8 mouse cellular contexts compared by ENCODE assay signal in the genomic region with DNA sequence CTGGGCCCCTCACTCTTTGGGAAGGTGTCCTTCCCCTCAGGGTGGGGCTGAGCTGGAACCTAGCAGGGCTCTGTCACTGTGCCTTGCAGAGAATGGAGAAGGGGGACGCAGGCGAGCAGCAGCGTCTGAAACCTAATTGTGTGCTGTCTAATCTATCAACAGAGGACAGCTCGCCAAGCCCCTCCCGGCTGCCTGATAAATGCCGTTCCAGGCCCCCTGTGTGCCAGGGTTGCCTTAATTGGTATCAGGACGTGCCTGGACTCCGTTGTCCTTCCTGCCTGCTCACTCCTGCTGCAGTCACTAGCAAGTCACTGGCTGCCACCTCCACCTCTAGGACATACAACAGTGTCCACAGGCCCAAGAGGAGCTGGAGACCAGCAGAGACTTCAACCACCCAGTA.
DNase-seq lines count a peak whose midpoint lies in the region; ATAC-seq lines count a peak whose summit lies in the region.
"Had no signal": no experiment of that assay in that cellular context is flagged by ENCODE, and none has a peak within 500 bp of the region (broad histone marks: within the 10 kb centered on the region; RNA-seq: fewer than 3 reads in every experiment).

No protein-coding gene starts in this region.

- peak overlapping the region; percentile 44 for H3K9ac ChIP-seq in heart, embryonic 12.5 days

- DNase-seq in MN1 (ENCODE audit: low spot score), result peak; percentile 34
- DNase-seq in embryo, embryonic 11 days, result peak; percentile 62
- DNase-seq in layer of hippocampus, postnatal 36 days, result no peak
- DNase-seq in gastrocnemius, adult 18-20 months (ENCODE audit: low spot score), result no peak
- DNase-seq: gastrocnemius, postnatal 10 days had no signal

- H3K4me3 ChIP-seq in heart, embryonic 12.5 days, result no peak overlapping the region

- peaks cover 43% of the 10 kb centered on the region for H3K4me1 ChIP-seq in heart, embryonic 12.5 days (replicated peaks)

- H3K9me3 ChIP-seq in heart, embryonic 12.5 days (replicated peaks), result no peaks in the 10 kb centered on the region

- WGBS in heart, embryonic 12.5 days, result 5% methylated on average over 8 of the region's 8 CpGs

- H3K4me2 ChIP-seq in heart, embryonic 12.5 days, result peak overlapping the region; percentile 22

- ATAC-seq in heart, embryonic 12.5 days (ENCODE audit: insufficient number of reproducible peaks, low FRiP score), result no peak; the same call in 1 of the 2 replicates
- ATAC-seq in megakaryocyte progenitor cell, adult 5-6 weeks (replicated peaks; ENCODE audit: poor library complexity), result 0 out of 2 replicates have a peak, but pooled peaks have one; percentile 20
- no peak for ATAC-seq in erythroid progenitor cell, adult 5-6 weeks (replicated peaks; ENCODE audit: low FRiP score, poor library complexity, severe bottlenecking)

- peak overlapping the region; percentile 83 for H3K27ac ChIP-seq in heart, embryonic 12.5 days (ENCODE audit: poor library complexity, severe bottlenecking)

- H3K27me3 ChIP-seq in heart, embryonic 12.5 days (replicated peaks), result no peaks in the 10 kb centered on the region

- no peaks in the 10 kb centered on the region for H3K36me3 ChIP-seq in heart, embryonic 12.5 days

Comparison
In these comparisons a context has a peak if more than half of its experiments do, and no peak if none do; other contexts are left out.
1. DNase-seq: peak in MN1 (single experiment) and embryo, embryonic 11 days (single experiment); none in layer of hippocampus, postnatal 36 days (0 of 2) and gastrocnemius, adult 18-20 months (single experiment).